Mouse (Mus musculus) T-cell, adult 2 months (primary cell): ENCODE data around the gene Fam78a.
"Not testable (repeated sequence)": the region's sequence is repeated elsewhere in the genome, so short reads cannot be mapped to it uniquely, and the experiment has no call there.

ENCODE experiments used
- DNase-seq: peaks from one replicate; pipeline ENCODE4 v3.0.0; 2022; ENCODE audit warnings: low spot score

Gene Fam78a

DNA sequence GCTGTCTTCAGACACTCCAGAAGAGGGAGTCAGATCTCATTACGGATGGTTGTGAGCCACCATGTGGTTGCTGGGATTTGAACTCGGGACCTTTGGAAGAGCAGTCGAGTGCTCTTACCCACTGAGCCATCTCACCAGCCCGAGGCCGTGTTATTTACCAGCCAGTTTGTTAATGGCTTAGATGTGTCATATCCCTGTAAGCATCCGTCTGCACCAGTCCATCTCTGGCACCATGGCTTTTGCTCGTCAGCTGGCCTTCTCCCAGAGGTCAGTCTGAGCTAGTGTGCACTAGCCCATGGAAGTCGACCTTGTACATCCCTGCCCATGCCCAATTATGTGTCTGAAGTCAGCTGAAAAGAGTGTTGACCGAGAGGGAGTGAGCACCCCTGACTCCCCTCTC is 44.0 kb downstream of the Fam78a start:
- DNase-seq = not testable (repeated sequence)

DNA sequence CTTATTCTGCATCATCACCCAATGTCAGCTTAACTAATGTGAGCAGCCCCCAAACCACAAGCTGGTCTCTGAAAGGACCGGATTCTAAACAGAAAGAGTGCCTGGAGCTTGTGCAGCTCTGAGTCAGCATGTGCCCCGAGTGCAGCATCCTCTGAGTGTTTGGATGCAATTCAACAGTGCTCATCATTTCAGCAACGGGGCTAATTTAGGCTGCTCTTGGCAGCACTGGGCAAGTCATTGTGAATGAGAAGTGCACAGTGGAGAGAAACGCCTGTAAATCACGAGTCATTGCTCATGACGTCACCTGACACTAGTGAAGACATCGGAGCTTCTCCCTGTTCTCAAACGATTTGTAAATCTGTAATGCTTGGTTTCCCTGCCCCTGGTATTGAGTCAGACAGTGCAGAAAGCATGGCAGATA is 46.0 kb downstream of the Fam78a start:
- peak; percentile 49 for DNase-seq

DNA sequence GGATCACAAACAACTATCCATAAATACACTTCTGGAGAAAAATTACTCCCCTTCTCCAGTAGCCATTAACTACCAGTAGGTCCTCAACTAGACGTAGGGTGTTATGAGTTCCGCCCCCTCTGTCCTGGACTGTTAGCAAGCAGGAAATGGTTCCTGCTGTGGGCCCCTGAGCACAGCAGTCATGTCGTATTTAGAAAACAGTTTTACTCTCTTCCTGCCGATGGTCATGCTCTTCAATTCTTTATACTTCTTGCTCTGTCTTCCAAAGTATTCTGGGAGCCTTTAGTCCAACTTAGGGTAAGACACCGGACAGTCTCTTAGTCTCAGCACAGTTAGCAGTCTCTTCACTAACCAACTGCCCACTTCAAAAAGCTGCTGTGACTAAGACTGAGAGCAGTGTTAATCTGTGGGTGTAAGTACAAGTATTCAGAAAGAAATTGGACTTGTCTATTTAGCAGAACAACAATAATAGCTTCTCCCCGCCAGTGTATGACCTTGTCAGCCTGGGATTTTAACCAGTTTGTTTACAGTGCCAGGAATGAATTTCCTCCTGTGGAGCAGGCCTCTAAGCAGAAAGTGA is 47.3 kb downstream of the Fam78a start:
- DNase-seq = peak; percentile 62

DNA sequence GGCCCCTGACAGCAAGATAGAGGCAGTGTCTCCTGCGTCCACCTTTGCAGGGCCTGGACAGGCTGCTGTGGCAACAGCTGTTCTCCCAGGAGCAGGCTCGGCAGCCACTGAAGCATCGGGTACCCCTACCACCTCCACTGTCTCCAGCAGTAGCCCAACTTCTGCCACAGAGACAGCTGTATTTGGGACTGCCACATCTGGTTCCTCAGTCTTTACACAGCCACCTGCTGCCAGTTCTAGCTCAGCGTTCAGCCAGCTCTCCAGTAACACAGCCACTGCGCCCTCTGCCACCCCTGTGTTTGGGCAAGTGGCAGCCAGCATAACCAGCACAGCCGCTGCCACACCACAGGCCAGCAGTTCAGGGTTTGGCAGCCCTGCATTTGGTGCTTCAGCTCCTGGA is 50.5 kb downstream of the Fam78a start:
- no peak for DNase-seq

DNA sequence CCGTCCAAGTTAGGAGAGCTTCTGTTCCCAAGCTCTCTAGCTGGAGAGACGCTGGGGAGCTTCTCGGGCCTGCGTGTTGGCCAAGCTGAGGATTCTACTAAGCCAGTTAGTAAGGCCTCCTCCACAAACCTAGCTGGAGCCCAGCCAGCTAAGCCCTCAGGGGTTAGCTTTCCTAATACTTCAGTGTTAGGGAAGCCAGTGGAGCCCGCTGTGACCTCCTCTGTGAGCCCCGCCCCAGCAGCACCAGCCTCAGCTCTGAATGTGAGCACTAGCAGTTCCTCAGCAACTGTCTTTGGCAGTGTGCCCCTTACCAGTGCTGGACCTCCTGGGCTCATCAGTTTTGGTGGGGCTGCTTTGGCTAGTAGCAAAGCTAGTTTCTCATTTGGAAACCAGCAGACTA is 51.2 kb downstream of the Fam78a start:
- no peak for DNase-seq

DNA sequence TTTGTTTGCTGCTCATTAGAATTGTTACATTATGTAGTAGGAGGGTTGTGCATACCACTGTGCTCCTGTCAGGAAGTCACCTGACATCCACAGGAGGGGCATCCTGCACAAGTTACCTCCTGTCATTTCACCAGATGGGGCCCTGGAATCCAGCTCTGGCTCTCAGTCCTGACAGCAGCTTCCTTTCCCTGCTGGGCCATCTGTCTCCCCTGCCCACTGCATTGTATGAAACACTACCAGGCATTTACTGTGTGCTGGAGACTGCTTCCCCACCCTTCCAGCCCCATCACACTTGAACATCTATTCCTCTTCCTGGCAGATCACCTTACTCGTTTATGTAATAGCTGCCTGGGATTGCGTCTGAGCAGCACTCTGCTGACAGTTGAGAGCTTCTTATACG is 55.0 kb downstream of the Fam78a start:
- no peak for DNase-seq

DNA sequence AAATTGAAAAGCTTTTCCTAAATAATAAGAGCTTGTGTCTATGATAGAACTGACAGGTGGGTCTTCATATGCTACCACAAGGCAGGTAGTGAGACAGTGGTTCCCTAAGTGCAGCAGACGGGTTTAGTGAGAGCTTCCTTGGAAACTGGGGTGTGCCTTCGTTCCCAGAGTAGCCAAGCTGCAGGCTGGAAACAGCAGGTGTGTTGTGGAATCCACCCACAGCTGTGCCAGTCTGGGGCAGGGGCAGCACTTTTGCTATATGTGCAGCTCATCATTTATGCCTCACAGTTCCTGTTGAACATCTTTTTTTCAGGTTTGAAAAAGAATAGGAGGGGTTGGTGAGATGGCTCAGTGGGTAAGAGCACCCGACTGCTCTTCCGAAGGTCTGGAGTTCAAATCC is 60.3 kb downstream of the Fam78a start:
- no peak for DNase-seq

DNA sequence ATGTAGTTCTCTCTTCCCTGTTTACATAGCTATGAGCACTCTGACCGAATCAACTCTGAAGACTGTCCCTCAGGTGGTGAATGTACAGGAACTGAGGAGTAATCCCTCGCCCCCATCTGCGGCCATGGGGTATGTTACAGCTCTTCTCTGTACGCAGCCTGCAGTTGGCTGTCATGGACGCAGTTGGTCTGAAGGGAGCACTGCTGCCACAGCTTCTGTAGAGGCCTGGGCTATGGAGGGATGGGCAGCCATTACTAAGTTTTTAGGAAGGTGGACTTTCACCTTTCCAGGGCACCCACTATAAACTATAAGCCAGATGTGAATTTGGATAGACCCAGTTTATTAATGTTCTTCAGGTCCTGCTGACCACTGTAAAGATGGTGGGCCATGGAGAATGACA is 64.4 kb downstream of the Fam78a start:
- DNase-seq = no peak

DNA sequence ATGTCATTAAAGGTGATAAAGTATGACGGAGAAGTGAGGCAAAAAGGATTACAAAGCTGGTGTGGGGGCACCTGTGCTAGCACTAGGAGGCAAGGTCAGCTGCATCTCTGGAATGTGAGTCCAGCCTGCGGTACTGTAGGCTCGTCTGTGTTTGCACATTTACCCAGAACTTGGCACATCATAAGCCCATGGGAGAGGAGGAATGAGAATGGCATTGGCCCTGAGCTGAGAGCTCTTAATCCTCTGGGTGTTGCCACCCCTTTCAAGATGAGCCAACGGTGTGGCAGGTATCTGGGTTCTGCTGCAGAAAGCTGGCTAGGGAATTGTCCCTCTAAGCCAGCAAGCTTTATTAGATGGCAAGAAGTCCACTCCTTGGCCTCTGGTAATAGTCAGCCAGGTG is 65.0 kb downstream of the Fam78a start:
- no peak for DNase-seq

DNA sequence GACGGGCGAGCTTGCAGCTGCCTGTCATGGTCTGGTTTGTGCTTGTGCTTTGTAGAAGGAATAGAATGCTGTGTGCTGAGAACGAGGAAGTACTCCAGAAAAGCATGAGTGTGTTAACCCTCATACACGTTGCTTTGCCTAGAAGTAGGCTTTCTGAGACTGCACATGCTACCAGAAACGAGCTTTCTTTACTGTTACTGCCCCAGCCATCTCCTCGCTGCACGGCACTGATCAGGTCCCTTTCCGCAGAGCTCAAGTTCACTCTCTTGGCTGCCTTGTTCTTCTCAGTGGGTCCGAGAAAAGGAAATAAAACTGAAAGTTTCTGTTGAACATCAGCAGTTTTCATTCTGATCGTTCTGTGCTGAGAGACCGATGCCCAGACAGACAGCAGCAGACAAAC is 75.9 kb downstream of the Fam78a start:
- DNase-seq = no peak

DNA sequence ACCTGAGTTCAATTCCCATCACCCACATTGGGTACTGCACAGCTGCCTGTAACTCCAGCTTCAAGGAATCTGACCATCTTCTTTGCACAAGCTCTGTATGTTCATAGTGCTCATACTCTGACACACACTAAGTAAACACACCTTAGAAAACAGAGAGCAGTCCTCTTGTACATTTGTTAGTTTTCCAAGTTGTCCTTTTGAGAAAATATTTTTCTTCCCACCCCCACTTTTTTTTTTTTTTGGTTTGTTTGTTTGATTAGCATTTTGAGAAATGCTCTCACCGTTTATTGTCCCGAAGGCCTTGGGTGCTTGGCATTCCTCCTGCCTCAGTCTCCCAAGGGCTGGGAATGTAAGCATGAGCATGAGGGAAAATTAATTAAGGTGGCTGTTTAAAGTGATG is 76.3 kb downstream of the Fam78a start:
- DNase-seq = no peak
